Mouse (Mus musculus): ENCODE measurements around the gene Postn. TPM values are rescaled to one million over a fixed set of nuclear protein-coding genes. Genes with fewer than 3 reads are reported as not detected.

Postn gene
- polyA plus RNA-seq, 1 experiment: not detected

- TF ChIP-seq CTCF (IDR thresholded peaks at IDR 0.05; ENCODE audit: insufficient read depth, low read depth, low read length): no peak
- no peak for TF ChIP-seq POLR2A (IDR thresholded peaks at IDR 0.05; ENCODE audit: insufficient read depth, low read depth, low read length)
- no peak overlapping the region for H3K4me3 ChIP-seq (ENCODE audit: insufficient read depth, low read depth, low read length)
- 46% methylated on average over 2 of the region's 2 CpGs for WGBS
Observed at GRCm38 (mm10) chr3:54377647-54378046, 16.7 kb downstream of the Postn start.

GRCm38 (mm10) chr3:54378135-54378534, 17.2 kb downstream of the Postn start:
- Histone ChIP-seq H3K4me3 (ENCODE audit: insufficient read depth, low read depth, low read length) (no peak overlapping the region), H3K4me1 (ENCODE audit: control insufficient read depth, insufficient read depth, low read length) (no peaks in the 10 kb centered on the region), H3K27ac (ENCODE audit: insufficient read depth, low read depth, low read length) (no peak overlapping the region)
- 47% methylated on average over 1 of the region's 1 CpGs for WGBS
- TF ChIP-seq POLR2A (IDR thresholded peaks at IDR 0.05; ENCODE audit: insufficient read depth, low read depth, low read length): no peak
- TF ChIP-seq CTCF (IDR thresholded peaks at IDR 0.05; ENCODE audit: insufficient read depth, low read depth, low read length): no peak

More at GRCm38 (mm10) chr3:54377647-54378046, 16.7 kb downstream of the Postn start:
- Histone ChIP-seq H3K4me1 (ENCODE audit: control insufficient read depth, insufficient read depth, low read length) (no peaks in the 10 kb centered on the region), H3K27ac (ENCODE audit: insufficient read depth, low read depth, low read length) (no peak overlapping the region)

GRCm38 (mm10) chr3:54379981-54380380, 19.1 kb downstream of the Postn start:
- H3K4me1 ChIP-seq (ENCODE audit: control insufficient read depth, insufficient read depth, low read length): no peaks in the 10 kb centered on the region
- TF ChIP-seq CTCF (IDR thresholded peaks at IDR 0.05; ENCODE audit: insufficient read depth, low read depth, low read length) (no peak), POLR2A (IDR thresholded peaks at IDR 0.05; ENCODE audit: insufficient read depth, low read depth, low read length) (no peak)
- 63% methylated on average over 4 of the region's 4 CpGs for WGBS
- no peak overlapping the region for H3K4me3 ChIP-seq (ENCODE audit: insufficient read depth, low read depth, low read length)
- no peak overlapping the region for H3K27ac ChIP-seq (ENCODE audit: insufficient read depth, low read depth, low read length)

GRCm38 (mm10) chr3:54399321-54399720, 38.4 kb downstream of the Postn start:
- H3K4me1 ChIP-seq (ENCODE audit: control insufficient read depth, insufficient read depth, low read length): no peaks in the 10 kb centered on the region
- TF ChIP-seq POLR2A (IDR thresholded peaks at IDR 0.05; ENCODE audit: insufficient read depth, low read depth, low read length): no peak
- TF ChIP-seq CTCF (IDR thresholded peaks at IDR 0.05; ENCODE audit: insufficient read depth, low read depth, low read length): no peak
- WGBS: 52% methylated on average over 2 of the region's 2 CpGs
- no peak overlapping the region for H3K27ac ChIP-seq (ENCODE audit: insufficient read depth, low read depth, low read length)
- H3K4me3 ChIP-seq (ENCODE audit: insufficient read depth, low read depth, low read length): no peak overlapping the region

GRCm38 (mm10) chr3:54399911-54400310, 39.0 kb downstream of the Postn start:
- TF ChIP-seq POLR2A (IDR thresholded peaks at IDR 0.05; ENCODE audit: insufficient read depth, low read depth, low read length): no peak
- TF ChIP-seq CTCF (IDR thresholded peaks at IDR 0.05; ENCODE audit: insufficient read depth, low read depth, low read length): no peak
- Histone ChIP-seq H3K4me3 (ENCODE audit: insufficient read depth, low read depth, low read length) (no peak overlapping the region), H3K27ac (ENCODE audit: insufficient read depth, low read depth, low read length) (no peak overlapping the region), H3K4me1 (ENCODE audit: control insufficient read depth, insufficient read depth, low read length) (no peaks in the 10 kb centered on the region)
- WGBS: 34% methylated on average over 2 of the region's 2 CpGs

- no peaks in the 10 kb centered on the region for H3K4me1 ChIP-seq (ENCODE audit: control insufficient read depth, insufficient read depth, low read length)
- 93% methylated on average over 1 of the region's 1 CpGs for WGBS
- TF ChIP-seq POLR2A (IDR thresholded peaks at IDR 0.05; ENCODE audit: insufficient read depth, low read depth, low read length) (no peak), CTCF (IDR thresholded peaks at IDR 0.05; ENCODE audit: insufficient read depth, low read depth, low read length) (no peak)
- H3K27ac ChIP-seq (ENCODE audit: insufficient read depth, low read depth, low read length): no peak overlapping the region
- no peak overlapping the region for H3K4me3 ChIP-seq (ENCODE audit: insufficient read depth, low read depth, low read length)
Observed at GRCm38 (mm10) chr3:54400617-54401016, 39.7 kb downstream of the Postn start.

- H3K4me1 ChIP-seq (ENCODE audit: control insufficient read depth, insufficient read depth, low read length): no peaks in the 10 kb centered on the region
- H3K4me3 ChIP-seq (ENCODE audit: insufficient read depth, low read depth, low read length): no peak overlapping the region
- H3K27ac ChIP-seq (ENCODE audit: insufficient read depth, low read depth, low read length): no peak overlapping the region
- TF ChIP-seq POLR2A (IDR thresholded peaks at IDR 0.05; ENCODE audit: insufficient read depth, low read depth, low read length) (no peak), CTCF (IDR thresholded peaks at IDR 0.05; ENCODE audit: insufficient read depth, low read depth, low read length) (no peak)
- 73% methylated on average over 5 of the region's 5 CpGs for WGBS
Observed at GRCm38 (mm10) chr3:54401706-54402105, 40.8 kb downstream of the Postn start.

GRCm38 (mm10) chr3:54403791-54404190, 42.9 kb downstream of the Postn start:
- no peak overlapping the region for H3K4me3 ChIP-seq (ENCODE audit: insufficient read depth, low read depth, low read length)
- WGBS: 44% methylated on average over 3 of the region's 3 CpGs
- H3K4me1 ChIP-seq (ENCODE audit: control insufficient read depth, insufficient read depth, low read length): no peaks in the 10 kb centered on the region
- H3K27ac ChIP-seq (ENCODE audit: insufficient read depth, low read depth, low read length): no peak overlapping the region
- TF ChIP-seq CTCF (IDR thresholded peaks at IDR 0.05; ENCODE audit: insufficient read depth, low read depth, low read length): no peak
- TF ChIP-seq POLR2A (IDR thresholded peaks at IDR 0.05; ENCODE audit: insufficient read depth, low read depth, low read length): no peak

- WGBS: 73% methylated on average over 2 of the region's 2 CpGs
- Histone ChIP-seq H3K27ac (ENCODE audit: insufficient read depth, low read depth, low read length) (no peak overlapping the region), H3K4me3 (ENCODE audit: insufficient read depth, low read depth, low read length) (no peak overlapping the region), H3K4me1 (ENCODE audit: control insufficient read depth, insufficient read depth, low read length) (no peaks in the 10 kb centered on the region)
- TF ChIP-seq POLR2A (IDR thresholded peaks at IDR 0.05; ENCODE audit: insufficient read depth, low read depth, low read length): no peak
- no peak for TF ChIP-seq CTCF (IDR thresholded peaks at IDR 0.05; ENCODE audit: insufficient read depth, low read depth, low read length)
Observed at GRCm38 (mm10) chr3:54406567-54406966, 45.7 kb downstream of the Postn start.

GRCm38 (mm10) chr3:54411052-54411451, 50.1 kb downstream of the Postn start:
- TF ChIP-seq POLR2A (IDR thresholded peaks at IDR 0.05; ENCODE audit: insufficient read depth, low read depth, low read length) (no peak), CTCF (IDR thresholded peaks at IDR 0.05; ENCODE audit: insufficient read depth, low read depth, low read length) (no peak)
- 72% methylated on average over 3 of the region's 3 CpGs for WGBS
- H3K4me3 ChIP-seq (ENCODE audit: insufficient read depth, low read depth, low read length): no peak overlapping the region

More at GRCm38 (mm10) chr3:54411052-54411451, 50.1 kb downstream of the Postn start:
- Histone ChIP-seq H3K4me1 (ENCODE audit: control insufficient read depth, insufficient read depth, low read length) (no peaks in the 10 kb centered on the region), H3K27ac (ENCODE audit: insufficient read depth, low read depth, low read length) (no peak overlapping the region)
